Mouse (Mus musculus) layer of hippocampus, adult 6 months (tissue): ENCODE results near the gene Serpina3f. TPM values are rescaled to one million over a fixed set of nuclear protein-coding genes. Genes with fewer than 3 reads are reported as not detected.

ENCODE experiments used
- long read RNA-seq, 2 experiments: library from polyadenylated mRNA; unstranded; transcript quantifications; one replicate each; pipeline ENCODE4 v2.0.0; 2019 to 2020
- polyA plus RNA-seq: library from polyadenylated mRNA; unstranded; fragments of <200 nt; fragmentation: Nextera tagmentation; gene quantifications from 2 replicates; pipeline ENCODE4 v1.2.3, GENCODE M21; 2021

Serpina3f gene
- polyA plus RNA-seq = not detected in 2 replicates
- long read RNA-seq, experiment 1 = 0 reads
- long read RNA-seq, experiment 2 = 0 reads

DNA sequence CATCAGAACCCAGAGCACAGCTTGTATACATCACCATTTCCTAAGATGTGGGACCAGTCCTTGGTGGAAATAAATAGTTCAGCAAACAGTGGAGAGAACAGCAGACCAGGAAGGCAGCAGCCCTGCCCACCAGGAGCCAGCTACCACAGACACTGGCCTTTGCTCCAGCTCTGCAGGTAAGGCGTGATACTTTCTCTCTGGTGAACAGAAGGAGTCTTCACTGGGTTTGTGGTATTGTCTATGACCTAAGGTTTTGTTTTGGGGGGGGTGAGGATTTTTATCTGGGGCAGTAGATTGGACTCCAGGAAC lies at the start of gene Serpina3f:
Gene Serpina3f, plus strand, starts transcription at position 100 of the 309 bp plus-strand sequence.

DNA sequence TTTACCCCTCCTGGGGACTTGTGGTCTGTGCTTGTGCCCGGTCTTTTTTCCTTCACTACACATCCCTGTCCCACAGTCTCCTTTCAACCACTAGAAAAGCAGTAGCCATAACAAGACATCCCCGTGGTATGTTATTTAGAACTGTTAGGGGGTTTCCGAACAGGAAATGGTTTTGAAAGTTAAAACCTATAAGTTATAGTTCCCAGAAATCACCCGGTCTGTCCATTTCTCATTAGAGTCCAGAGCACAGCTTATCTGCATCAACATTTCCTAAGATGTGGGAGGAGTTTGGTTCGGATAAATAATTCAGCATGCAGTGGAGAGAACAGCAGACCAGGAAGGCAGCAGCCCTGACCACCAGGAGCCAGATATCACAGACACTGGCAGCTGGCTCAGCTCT lies 21.6 kb downstream of the Serpina3f start, which contains the start of gene Serpina3g:
Gene Serpina3g, plus strand, starts transcription at position 331 of the 400 bp plus-strand sequence.

DNA sequence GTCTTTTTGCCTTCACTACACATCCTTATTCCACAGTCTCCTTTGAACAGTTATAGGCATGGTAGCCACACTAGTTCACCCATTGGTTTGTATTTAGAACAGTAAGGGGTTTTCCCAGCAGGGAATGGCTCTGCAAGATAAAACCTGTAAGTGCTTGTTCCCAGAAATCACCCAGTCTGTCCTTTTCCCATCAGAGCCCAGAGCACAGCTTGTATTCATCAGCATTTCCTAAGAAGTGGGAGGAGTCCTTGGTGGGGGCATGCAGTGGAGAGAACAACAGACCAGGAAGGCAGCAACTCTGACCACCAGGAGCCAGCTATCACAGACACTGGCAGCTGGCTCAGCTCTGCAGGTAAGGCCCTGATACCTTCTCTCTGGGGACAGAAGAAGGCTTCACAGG lies 48.5 kb downstream of the Serpina3f start, which contains the start of gene Serpina3i:
Gene Serpina3i, plus strand, starts transcription at position 260 of the 400 bp plus-strand sequence.

Other genes with a start within 250 kb of the Serpina3f start
- not detected in 2 replicates for gene Serpina11, start 224.6 kb upstream of the Serpina3f start, polyA plus RNA-seq
- 0.04 and 0.73 TPM in 2 replicates for gene Serpina9, start 200.8 kb upstream of the Serpina3f start, polyA plus RNA-seq
- 0.05 and 0.06 TPM in 2 replicates for gene Serpina12, start 170.1 kb upstream of the Serpina3f start, polyA plus RNA-seq
- not detected in 2 replicates for gene Serpina5, start 113.4 kb upstream of the Serpina3f start, polyA plus RNA-seq
- gene Serpina3a, start 101.8 kb upstream of the Serpina3f start, polyA plus RNA-seq = not detected in 2 replicates
- gene Serpina3b, start 86.5 kb upstream of the Serpina3f start, polyA plus RNA-seq = not detected in 2 replicates
- gene Serpina3c, start 60.7 kb upstream of the Serpina3f start, polyA plus RNA-seq = 0.16 and 0.20 TPM in 2 replicates
- gene Serpina3g, start 21.7 kb downstream of the Serpina3f start, polyA plus RNA-seq = 1.2 and 1.6 TPM in 2 replicates
- 0.06 TPM in 1 of 2 replicates, not detected in the other for gene Serpina3i, start 48.6 kb downstream of the Serpina3f start, polyA plus RNA-seq
- not detected in 2 replicates for gene Serpina3j, start 100.0 kb downstream of the Serpina3f start, polyA plus RNA-seq
- gene Serpina3k, start 123.9 kb downstream of the Serpina3f start, polyA plus RNA-seq = not detected in 2 replicates
- 0.14 TPM in 1 of 2 replicates, not detected in the other for gene Serpina3m, start 123.9 kb downstream of the Serpina3f start, polyA plus RNA-seq
- gene Serpina3n, start 192.2 kb downstream of the Serpina3f start, polyA plus RNA-seq = 30.3 and 36.1 TPM in 2 replicates